In genomic region chr3:129976317-129976716, GRCm38 (mm10) we compare ENCODE assay signal across 17 mouse cellular contexts.
"Had no signal": no experiment of that assay in that cellular context is flagged by ENCODE, and none has a peak within 500 bp of the region (broad histone marks: within the 10 kb centered on the region; RNA-seq: fewer than 3 reads in every experiment).

No protein-coding gene starts in this region.

- H3K9ac ChIP-seq: lung, embryonic 14.5 days; midbrain, embryonic 13.5 days; midbrain, embryonic 15.5 days; neural tube, embryonic 13.5 days; neural tube, embryonic 15.5 days; stomach, embryonic 15.5 days had no signal

- H3K36me3 ChIP-seq: midbrain, embryonic 13.5 days; midbrain, embryonic 15.5 days; stomach, embryonic 15.5 days had no signal

- H3K4me1 ChIP-seq: midbrain, embryonic 13.5 days; midbrain, embryonic 15.5 days; neural tube, embryonic 15.5 days; stomach, embryonic 15.5 days had no signal

- H3K9me3 ChIP-seq: midbrain, embryonic 13.5 days; midbrain, embryonic 15.5 days; neural tube, embryonic 13.5 days; neural tube, embryonic 15.5 days; stomach, embryonic 15.5 days had no signal

- DNase-seq: lung, adult 18-20 months; lung, embryonic 14.5 days; lung, postnatal 10 days; lung, postnatal 4 days; retina, postnatal 1 day; right cerebral cortex, adult 18-20 months; right cerebral cortex, postnatal 14 days; thymus, adult 2 months; thymus, postnatal 25 days; thymus, postnatal 4 days had no signal

- ATAC-seq: midbrain, embryonic 13.5 days; midbrain, embryonic 15.5 days had no signal

- H3K4me2 ChIP-seq: lung, embryonic 14.5 days; midbrain, embryonic 11.5 days; midbrain, embryonic 13.5 days; midbrain, embryonic 15.5 days; neural tube, embryonic 13.5 days; neural tube, embryonic 15.5 days; stomach, embryonic 15.5 days had no signal

- H3K27me3 ChIP-seq: midbrain, embryonic 13.5 days; midbrain, embryonic 15.5 days; neural tube, embryonic 13.5 days; neural tube, embryonic 15.5 days; stomach, embryonic 15.5 days had no signal

- H3K4me3 ChIP-seq: midbrain, embryonic 13.5 days; midbrain, embryonic 15.5 days; neural tube, embryonic 13.5 days; neural tube, embryonic 15.5 days; stomach, embryonic 15.5 days had no signal

- H3K27ac ChIP-seq: midbrain, embryonic 13.5 days; midbrain, embryonic 15.5 days; neural tube, embryonic 13.5 days; neural tube, embryonic 15.5 days; stomach, embryonic 15.5 days; stomach, postnatal 0 days had no signal
